Mouse (Mus musculus) hindbrain, embryonic 11.5 days (tissue): ENCODE data around the gene Zfand2b. TPM values are rescaled to one million over a fixed set of nuclear protein-coding genes. Genes with fewer than 3 reads are reported as not detected.

Source experiments
- ATAC-seq: fragments of 200-750 bp; cut with Nextera tagmentation; 2 replicates; pipeline ENCODE4 v1.8.0; 2017; ENCODE audit warnings: mild to moderate bottlenecking, moderate TSS enrichment, moderate library complexity; ENCODE audit not compliant: low FRiP score
- DNase-seq: peaks from one replicate; pipeline ENCODE4 v3.0.0-alpha.2; 2015; ENCODE audit warnings: low spot score
- H3K27ac ChIP-seq: fragments of 300-500 bp; sonication (generic); 2 replicates; pipeline ENCODE4 v1.5.1; 2014; ENCODE audit warnings: mild to moderate bottlenecking, low read depth, low read length
- H3K27me3 ChIP-seq: fragments of 300-500 bp; sonication (generic); 2 replicates; pipeline ENCODE4 v1.6.1; 2014; ENCODE audit warnings: mild to moderate bottlenecking, low read length, moderate library complexity, mixed read lengths; ENCODE audit not compliant: control insufficient read depth, insufficient read depth
- H3K36me3 ChIP-seq: fragments of 300-500 bp; sonication (generic); 2 replicates; pipeline ENCODE4 v1.6.1; 2014; ENCODE audit warnings: mild to moderate bottlenecking, low read length, moderate library complexity, mixed read lengths; ENCODE audit not compliant: control insufficient read depth, insufficient read depth
- H3K4me1 ChIP-seq: fragments of 300-500 bp; sonication (generic); replicated peaks from 2 replicates; pipeline ENCODE4 v1.6.1; 2014; ENCODE audit warnings: low read length, mixed read lengths; ENCODE audit not compliant: control insufficient read depth, insufficient read depth
- H3K4me2 ChIP-seq: fragments of 300-500 bp; sonication (generic); replicated peaks from 2 replicates; pipeline ENCODE4 v1.6.1; 2014; ENCODE audit warnings: mild to moderate bottlenecking, low read depth, low read length
- H3K4me3 ChIP-seq: fragments of 300-500 bp; sonication (generic); 2 replicates; pipeline ENCODE4 v1.5.1; 2014; ENCODE audit warnings: low read depth, low read length
- H3K9ac ChIP-seq: fragments of 300-500 bp; sonication (generic); 2 replicates; pipeline ENCODE4 v1.6.1; 2014; ENCODE audit warnings: low read depth, low read length
- H3K9me3 ChIP-seq: fragments of 300-500 bp; sonication (generic); 2 replicates; pipeline ENCODE4 v1.6.1; 2016; ENCODE audit warnings: low read length; ENCODE audit not compliant: control insufficient read depth
- WGBS: fragments of 180-500 bp; shearing (Covaris S2); extraction: QIAGEN DNeasy Blood & Tissue Kit; methylation state at CpG from one replicate; pipeline ENCODE4 v1.1.7; 2014; 5-methylcytosine and 5-hydroxymethylcytosine counted together
- polyA plus RNA-seq: library from polyadenylated mRNA; unstranded; fragments of >200 nt; fragmentation: Nextera tagmentation; extraction: Ambion mirVana; gene quantifications from 2 replicates; pipeline ENCODE4 v1.2.1, GENCODE M21; 2014

Zfand2b gene
- polyA plus RNA-seq, 1 experiment from 2014 or later = 37.4 TPM

DNA sequence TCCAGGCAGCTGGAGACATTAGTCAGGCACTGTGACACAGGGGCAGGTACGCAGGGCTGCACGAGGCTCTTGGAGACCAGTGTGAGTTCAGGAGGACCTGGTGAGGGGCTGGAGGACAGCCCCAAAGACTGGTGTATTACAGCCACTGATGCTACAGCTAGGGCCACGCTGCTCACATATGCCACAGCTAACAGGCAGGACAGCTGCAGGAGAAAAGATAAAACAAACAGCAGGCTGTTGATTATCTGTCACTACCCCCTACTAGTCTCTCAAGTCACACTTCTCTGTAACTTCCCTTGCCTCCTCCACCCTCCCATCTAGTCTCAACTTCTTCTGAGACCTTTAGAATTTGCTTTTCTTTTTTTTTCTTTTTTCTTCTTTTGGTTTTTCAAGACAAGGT, 31.7 kb upstream of the Zfand2b start:
- Histone ChIP-seq H3K4me2 (no peak overlapping the region), H3K9me3 (no peaks in the 10 kb centered on the region), H3K27me3 (no peaks in the 10 kb centered on the region), H3K36me3 (peaks cover 8% of the 10 kb centered on the region; the same call in 1 of the 2 replicates), H3K9ac (no peak overlapping the region), H3K4me1 (0 out of 2 replicates have a peak, but pooled peaks cover 3% of the 10 kb centered on the region), H3K4me3 (no peak overlapping the region), H3K27ac (no peak overlapping the region)
- DNase-seq = no peak
- WGBS = 85% methylated on average over 3 of the region's 3 CpGs
- ATAC-seq = no peak

DNA sequence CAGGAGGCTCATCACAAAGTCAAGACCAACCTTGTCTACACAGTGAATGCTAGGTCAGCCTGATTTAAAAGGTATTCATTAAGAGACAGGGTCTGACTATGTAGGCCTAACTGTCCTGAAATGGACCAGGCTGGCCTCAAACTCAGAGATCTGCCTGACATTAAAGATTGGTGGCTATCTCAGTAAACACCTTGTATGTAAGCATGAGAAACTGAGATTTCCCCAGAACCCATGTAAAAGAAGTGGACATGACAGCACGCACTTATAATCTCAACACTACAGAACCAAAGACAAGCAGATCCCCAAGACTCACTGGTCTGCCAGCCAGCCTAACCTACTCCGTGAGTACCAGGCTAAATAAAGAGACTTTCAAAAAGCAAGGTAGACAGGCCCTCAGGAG, 30.0 kb upstream of the Zfand2b start:
- no peak overlapping the region for H3K4me2 ChIP-seq
- no peak overlapping the region for H3K4me3 ChIP-seq
- no peak overlapping the region for H3K27ac ChIP-seq
- H3K9ac ChIP-seq = no peak overlapping the region
- ATAC-seq (no peak), DNase-seq (no peak)
- no peaks in the 10 kb centered on the region for H3K27me3 ChIP-seq
- H3K36me3 ChIP-seq = peaks cover 8% of the 10 kb centered on the region; the same call in 1 of the 2 replicates
- WGBS = 90% methylated on average over 2 of the region's 2 CpGs
- H3K4me1 ChIP-seq = peaks cover 3% of the 10 kb centered on the region; the same call in 1 of the 2 replicates
- no peaks in the 10 kb centered on the region for H3K9me3 ChIP-seq

DNA sequence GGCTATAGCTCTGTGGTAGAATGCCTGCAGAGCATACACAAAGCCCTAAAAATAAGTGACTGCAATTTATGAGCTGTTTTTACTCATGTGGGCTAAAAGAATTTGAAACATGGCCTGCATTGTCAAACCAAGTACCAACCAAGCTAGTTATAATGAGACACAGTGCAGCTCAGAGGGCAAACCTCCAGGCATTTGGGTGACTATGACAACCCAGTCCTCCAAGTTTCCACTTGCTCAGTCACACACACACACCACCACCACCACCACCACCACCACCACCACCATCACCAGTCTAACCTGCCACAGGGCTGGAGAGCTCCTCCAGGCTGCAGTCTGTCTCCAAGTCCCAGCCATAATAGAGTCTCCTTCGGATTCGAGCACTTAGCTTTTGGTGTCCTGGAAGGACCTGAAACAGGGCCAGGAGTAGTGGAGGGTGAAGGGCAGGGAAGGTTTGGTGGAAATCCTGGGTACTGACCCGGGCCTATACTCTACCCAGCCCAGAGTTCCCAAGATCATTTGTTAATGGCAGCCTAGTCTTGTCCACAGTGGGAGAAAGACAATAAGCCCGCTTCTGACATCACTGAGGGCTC, 27.8 kb upstream of the Zfand2b start:
- Histone ChIP-seq H3K4me2 (peak overlapping the region; percentile 86), H3K27me3 (no peaks in the 10 kb centered on the region), H3K36me3 (peaks cover 10% of the 10 kb centered on the region; the same call in 1 of the 2 replicates), H3K4me3 (peak overlapping the region; percentile 78), H3K4me1 (peaks cover 9% of the 10 kb centered on the region; the same call in 1 of the 2 replicates), H3K9me3 (no peaks in the 10 kb centered on the region), H3K9ac (peak overlapping the region; percentile 85; the same call in 1 of the 2 replicates), H3K27ac (no peak overlapping the region)
- ATAC-seq (no peak), DNase-seq (no peak)
- 60% methylated on average over 4 of the region's 4 CpGs for WGBS

DNA sequence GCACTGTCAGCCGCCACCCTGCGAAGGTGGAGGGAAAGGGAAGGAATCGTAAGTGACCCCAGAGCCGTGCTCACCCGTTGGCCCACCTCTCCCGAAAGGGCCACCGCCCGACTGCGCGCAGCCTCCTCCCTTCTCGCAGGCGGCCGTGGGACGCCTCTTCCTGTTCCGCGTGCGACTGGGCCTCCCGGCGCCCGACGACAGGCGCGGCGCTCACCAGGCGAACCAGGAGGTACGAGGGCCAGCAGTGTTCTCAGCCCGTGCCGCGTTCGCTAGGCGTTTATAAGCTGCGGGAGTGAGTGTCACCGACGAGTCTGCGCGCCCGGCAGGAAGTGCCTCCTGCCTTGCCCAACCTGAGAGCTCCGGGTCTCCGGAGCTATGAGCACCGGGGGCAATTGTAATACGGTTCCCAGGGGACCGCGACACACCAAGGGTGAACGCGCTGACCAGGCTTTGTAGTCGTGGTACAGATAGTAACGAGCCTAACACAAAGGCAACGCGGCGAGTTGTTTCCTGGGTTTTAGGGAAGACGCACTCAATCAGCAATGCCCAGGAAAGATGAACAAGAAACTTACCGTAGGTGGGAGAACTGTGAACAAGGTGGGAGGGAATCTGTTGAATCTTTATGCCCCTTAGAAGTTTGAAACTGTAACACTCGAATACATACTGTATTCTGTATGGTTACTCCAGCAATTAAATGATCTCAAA, 26.8 kb upstream of the Zfand2b start:
- H3K4me3 ChIP-seq = peak overlapping the region; percentile 78
- peak overlapping the region; percentile 56 for H3K27ac ChIP-seq
- peak overlapping the region; percentile 86 for H3K4me2 ChIP-seq
- ATAC-seq (peak; percentile 23; the same call in 1 of the 2 replicates), DNase-seq (peak; percentile 65)
- no peaks in the 10 kb centered on the region for H3K27me3 ChIP-seq
- peak overlapping the region; percentile 85 for H3K9ac ChIP-seq
- H3K4me1 ChIP-seq = peaks cover 9% of the 10 kb centered on the region; the same call in 1 of the 2 replicates
- 0% methylated on average over 49 of the region's 53 CpGs for WGBS
- H3K36me3 ChIP-seq = peaks cover 11% of the 10 kb centered on the region; the same call in 1 of the 2 replicates
- no peaks in the 10 kb centered on the region for H3K9me3 ChIP-seq

DNA sequence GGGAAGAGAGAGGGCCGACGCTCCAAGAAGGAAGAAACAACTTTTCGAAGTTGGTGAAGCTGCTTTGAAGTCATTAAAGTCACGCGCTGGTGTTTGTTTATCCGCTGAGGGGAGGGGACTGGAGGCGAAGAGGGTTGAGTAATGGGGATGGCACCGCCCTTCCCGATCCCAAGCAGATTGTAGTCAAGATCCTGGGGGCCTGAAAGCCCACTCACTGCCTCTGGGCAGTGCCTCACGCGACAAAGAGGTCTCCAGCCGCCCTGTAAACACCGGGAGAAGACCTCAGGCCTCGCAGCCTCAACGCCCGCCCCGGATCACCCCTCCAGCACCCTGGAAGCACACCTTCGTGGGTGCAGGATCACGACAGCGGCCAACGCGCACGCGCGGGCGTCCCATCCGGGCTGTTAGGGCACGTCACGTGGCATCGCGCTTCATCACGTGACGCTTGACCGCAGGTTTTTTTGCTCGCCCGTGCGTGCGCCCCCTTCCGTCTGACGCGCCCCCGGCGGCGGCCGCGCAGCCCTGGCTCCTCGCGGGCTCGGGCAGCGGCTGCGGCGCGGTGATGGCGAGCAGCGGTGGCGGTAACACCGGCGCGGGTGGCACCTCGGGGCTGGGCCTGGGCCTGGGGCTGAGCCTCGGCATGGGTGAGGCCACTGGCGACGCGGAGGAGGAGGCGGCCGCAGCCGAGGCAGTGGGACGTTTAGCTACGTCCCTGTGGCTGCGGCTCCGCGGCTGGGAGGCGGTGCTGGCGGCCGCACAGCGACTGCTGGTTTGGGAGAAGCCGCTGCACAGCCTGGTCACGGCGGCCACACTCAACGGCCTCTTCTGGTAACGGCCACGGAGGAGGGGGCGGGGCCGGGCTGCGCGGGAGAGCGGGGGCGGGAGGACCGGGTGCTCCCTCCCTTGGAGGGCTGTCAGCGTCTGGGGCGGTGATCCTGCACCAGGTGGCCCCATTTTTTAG, 25.9 kb upstream of the Zfand2b start, which contains the start of the genes Cnppd1 and Retreg2:
TSS of gene Cnppd1 (minus strand) at position 411 of the 961 bp plus-strand sequence.
TSS of gene Retreg2 (plus strand) at position 478 of the 961 bp plus-strand sequence.
- H3K36me3 ChIP-seq = peaks cover 11% of the 10 kb centered on the region; the same call in 1 of the 2 replicates
- H3K4me2 ChIP-seq = peak within 1 kb of the TSS; percentile 86
- H3K4me3 ChIP-seq = peak within 1 kb of the TSS; percentile 78
- peak; percentile 98 for DNase-seq
- no peaks in the 10 kb centered on the region for H3K9me3 ChIP-seq
- H3K27me3 ChIP-seq = no peaks in the 10 kb centered on the region
- peak; percentile 91 for ATAC-seq
- H3K9ac ChIP-seq = peak within 1 kb of the TSS; percentile 85
- H3K27ac ChIP-seq = peak within 1 kb of the TSS; percentile 95
- WGBS = under 1% methylated on average over 83 of the region's 91 CpGs
- H3K4me1 ChIP-seq = peaks cover 9% of the 10 kb centered on the region; the same call in 1 of the 2 replicates

DNA sequence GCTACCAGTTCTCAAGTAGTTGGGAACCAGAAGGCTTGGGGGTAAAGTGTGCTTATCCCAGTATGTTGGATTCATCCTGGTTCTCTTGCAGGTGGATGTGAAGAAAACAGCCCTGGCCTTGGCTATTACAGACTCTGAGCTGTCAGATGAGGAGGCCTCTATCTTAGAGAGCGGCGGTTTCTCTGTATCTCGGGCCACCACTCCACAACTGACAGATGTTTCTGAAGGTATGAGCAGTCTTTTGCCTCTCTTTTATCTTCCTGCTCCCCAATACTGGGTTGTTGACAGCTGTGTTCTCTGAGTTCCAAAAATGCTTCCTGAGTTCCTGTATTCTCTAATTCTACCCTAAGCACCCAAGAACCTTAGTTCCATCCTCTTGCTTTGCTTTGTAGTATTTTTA, 22.9 kb upstream of the Zfand2b start:
- ATAC-seq (no peak), DNase-seq (no peak)
- H3K4me2 ChIP-seq = no peak overlapping the region
- H3K36me3 ChIP-seq = peaks cover 7% of the 10 kb centered on the region; the same call in 1 of the 2 replicates
- H3K9ac ChIP-seq = no peak overlapping the region
- peaks cover 9% of the 10 kb centered on the region; the same call in 1 of the 2 replicates for H3K4me1 ChIP-seq
- no peaks in the 10 kb centered on the region for H3K27me3 ChIP-seq
- H3K9me3 ChIP-seq = no peaks in the 10 kb centered on the region
- H3K4me3 ChIP-seq = no peak overlapping the region
- WGBS = 92% methylated on average over 3 of the region's 3 CpGs
- no peak overlapping the region for H3K27ac ChIP-seq

DNA sequence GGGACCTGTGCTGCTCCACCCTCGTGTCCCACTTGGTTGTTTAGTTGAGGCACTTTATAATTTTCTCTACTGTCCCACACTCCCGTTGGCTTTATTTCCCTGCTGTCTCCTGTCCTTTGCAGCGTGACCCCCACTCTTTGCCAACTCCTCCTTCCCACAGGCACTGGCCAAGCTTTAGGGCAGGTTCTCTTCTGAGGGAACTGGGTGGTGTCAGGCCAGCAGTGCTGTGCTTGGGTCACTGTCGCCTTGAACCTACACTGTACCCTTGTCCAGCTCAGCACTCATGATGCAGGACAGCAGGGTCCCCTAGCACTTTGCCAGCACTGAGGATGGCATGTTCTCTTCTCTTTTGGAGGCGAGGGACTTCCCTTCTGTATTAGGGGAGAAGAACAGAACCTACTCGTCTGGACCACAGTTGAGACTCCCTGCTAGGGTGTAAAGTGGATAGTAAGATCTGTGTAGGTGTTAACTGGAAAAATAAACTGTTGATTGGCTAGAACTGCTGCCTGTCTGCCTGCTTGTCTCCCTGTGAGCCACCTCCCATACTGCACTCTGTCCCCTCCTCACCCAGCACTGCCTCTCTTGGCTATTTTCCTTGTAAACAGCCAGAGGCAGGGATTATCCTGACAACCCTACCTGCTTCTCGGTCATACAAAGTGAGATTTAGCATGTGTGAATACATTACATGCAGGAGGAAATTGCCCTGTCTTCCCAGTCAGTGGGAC, 20.9 kb upstream of the Zfand2b start:
- Histone ChIP-seq H3K4me3 (no peak overlapping the region), H3K4me2 (no peak overlapping the region), H3K27me3 (no peaks in the 10 kb centered on the region), H3K36me3 (peaks cover 7% of the 10 kb centered on the region; the same call in 1 of the 2 replicates), H3K4me1 (peaks cover 7% of the 10 kb centered on the region; the same call in 1 of the 2 replicates), H3K9ac (no peak overlapping the region), H3K9me3 (no peaks in the 10 kb centered on the region), H3K27ac (no peak overlapping the region)
- no peak for DNase-seq
- 85% methylated on average over 7 of the region's 7 CpGs for WGBS
- ATAC-seq = no peak
